Mouse (Mus musculus) CH12.LX (cell line): Measurements from ENCODE around the gene Nol4l. TPM values are rescaled to one million over a fixed set of nuclear protein-coding genes. Genes with fewer than 3 reads are reported as not detected.

ENCODE experiments used
- DNase-seq: peaks from one replicate; pipeline ENCODE4 v3.0.0-alpha.2; 2013; ENCODE audit errors: extremely low read depth
- H3K27ac ChIP-seq: 2 replicates; pipeline ENCODE4 v1.5.1; 2012; ENCODE audit warnings: low read depth, mild to moderate bottlenecking, control low read depth, moderate library complexity; ENCODE audit not compliant: insufficient read depth
- H3K27me3 ChIP-seq: replicated peaks from 2 replicates; pipeline ENCODE3; 2012; ENCODE audit warnings: inconsistent platforms
- H3K36me3 ChIP-seq, 2 experiments: replicated peaks in 1 of 2; 2 replicates each; pipeline versions ENCODE3 to v1.6.1; 2012; ENCODE audit warnings: inconsistent platforms in 1 of 2, low read length in 1 of 2, mild to moderate bottlenecking in 1 of 2, mixed read lengths in 1 of 2, moderate library complexity in 1 of 2; ENCODE audit not compliant: control insufficient read depth in 1 of 2, insufficient read depth in 1 of 2
- H3K4me1 ChIP-seq, 2 experiments: 2 replicates each; pipeline ENCODE4 v1.6.1; 2012; ENCODE audit warnings: inconsistent platforms in 1 of 2, moderate library complexity in 1 of 2; ENCODE audit not compliant: insufficient read depth in 2 of 2, control insufficient read depth in 1 of 2
- H3K4me2 ChIP-seq: 2 replicates; pipeline ENCODE4 v1.6.1; 2012; ENCODE audit warnings: low read depth, mild to moderate bottlenecking, control low read depth; ENCODE audit not compliant: poor library complexity, insufficient read depth, severe bottlenecking
- H3K4me3 ChIP-seq, 3 experiments: fragments of 150-350 bp in 1 of 3; sonication (generic) in 1 of 3; replicated peaks in 1 of 3; 2 replicates each; pipeline versions ENCODE3 to v1.5.1; 2011 to 2012; ENCODE audit warnings: low read depth in 2 of 3, low read length in 2 of 3, mild to moderate bottlenecking in 2 of 3, moderate library complexity in 2 of 3, control low read depth in 1 of 3, improper control_type of control experiment in 1 of 3, inconsistent platforms in 1 of 3, mixed read lengths in 1 of 3; ENCODE audit not compliant: poor library complexity in 1 of 3
- H3K79me2 ChIP-seq: replicated peaks from 2 replicates; pipeline ENCODE4 v1.6.1; 2012; ENCODE audit warnings: mild to moderate bottlenecking, moderate library complexity; ENCODE audit not compliant: control insufficient read depth, poor library complexity, insufficient read depth, severe bottlenecking; ENCODE audit errors: extremely low read depth
- H3K9ac ChIP-seq: 2 replicates; pipeline ENCODE4 v1.6.1; 2012; ENCODE audit warnings: low read depth, mild to moderate bottlenecking, control low read depth, moderate library complexity; ENCODE audit not compliant: insufficient read depth
- H3K9me3 ChIP-seq: replicated peaks from 2 replicates; pipeline ENCODE3; 2012; ENCODE audit warnings: low read length, inconsistent platforms, mixed read lengths
- BHLHE40 ChIP-seq: IDR thresholded peaks from 2 replicates; pipeline ENCODE4 v1.6.1; 2011; ENCODE audit warnings: mild to moderate bottlenecking, low read depth, low read length, improper control_type of control experiment
- ELF1 ChIP-seq: IDR thresholded peaks from 2 replicates; pipeline ENCODE4 v1.6.1; 2014; ENCODE audit warnings: low read depth, mild to moderate bottlenecking, inconsistent platforms, low read length, improper control_type of control experiment
- EP300 ChIP-seq: IDR thresholded peaks from 2 replicates; pipeline ENCODE4 v1.6.1; 2011; ENCODE audit warnings: low read length, improper control_type of control experiment
- GABPA ChIP-seq: IDR thresholded peaks from 2 replicates; pipeline ENCODE4 v1.6.1; 2012; ENCODE audit warnings: low read depth, low read length, improper control_type of control experiment, inconsistent platforms; ENCODE audit not compliant: insufficient replicate concordance
- HCFC1 ChIP-seq: IDR thresholded peaks from 2 replicates; pipeline ENCODE4 v1.6.1; 2012; ENCODE audit warnings: low read depth, mild to moderate bottlenecking, inconsistent platforms, low read length, improper control_type of control experiment
- JUND ChIP-seq: conservative IDR thresholded peaks from 2 replicates; pipeline ENCODE4 v1.6.1; 2011; ENCODE audit warnings: low read depth, low read length, improper control_type of control experiment
- KAT2A ChIP-seq: IDR thresholded peaks from 2 replicates; pipeline ENCODE4 v1.6.1; 2012; ENCODE audit warnings: low read length, improper control_type of control experiment, inconsistent platforms; ENCODE audit not compliant: insufficient replicate concordance
- MAZ ChIP-seq: IDR thresholded peaks from 2 replicates; pipeline ENCODE4 v1.6.1; 2012; ENCODE audit warnings: low read depth, mild to moderate bottlenecking, inconsistent platforms, low read length, improper control_type of control experiment, moderate library complexity
- MYC ChIP-seq: IDR thresholded peaks from 2 replicates; pipeline ENCODE4 v1.6.1; 2011; ENCODE audit warnings: low read depth, mild to moderate bottlenecking, improper control_type of control experiment, low read length
- USF1 ChIP-seq: IDR thresholded peaks from 2 replicates; pipeline ENCODE4 v1.6.1; 2014; ENCODE audit warnings: low read depth, mild to moderate bottlenecking, inconsistent platforms, low read length, improper control_type of control experiment
- USF2 ChIP-seq: conservative IDR thresholded peaks from 2 replicates; pipeline ENCODE4 v1.6.1; 2011; ENCODE audit warnings: low read depth, low read length, improper control_type of control experiment
- ZNF384 ChIP-seq: IDR thresholded peaks from 2 replicates; pipeline ENCODE4 v1.6.1; 2012; ENCODE audit warnings: low read depth, low read length, improper control_type of control experiment, inconsistent platforms
- dilution Hi-C: fragments of 300-500 bp; cut with MboI; formaldehyde crosslinking; loops from 2 replicates; pipeline ENCODE4 v1.14.3; 2020; ENCODE audit warnings: low sequenced_read_pairs; ENCODE audit not compliant: extremely low pct_unique_long_range_greater_than_20kb, extremely low pct_ligation_motif_present
- in situ Hi-C: fragments of 300-500 bp; cut with MboI; formaldehyde crosslinking; loops from 3 replicates; pipeline ENCODE4 v1.14.3; 2019; ENCODE audit warnings: low sequenced_read_pairs, low pct_ligation_motif_present, low pct_unique_long_range_greater_than_20kb, mixed read lengths
- polyA plus RNA-seq: library from polyadenylated mRNA; unstranded; fragments of >175 nt; gene quantifications from 2 replicates; pipeline ENCODE4 v1.2.1, GENCODE M21; 2012; ENCODE audit warnings: low read depth; ENCODE audit not compliant: insufficient read length
- total RNA-seq, 2 experiments: library from RNA; depleted of rRNA; stranded (reverse); fragments of 300-350 nt in 1 of 2; fragments of >200 nt in 1 of 2; gene quantifications; 2 replicates each; pipeline ENCODE4 v1.2.3; 2012 to 2014

Gene Nol4l
- total and polyA plus RNA-seq, 3 experiments: 1.3 to 3.7 (median 3.5) TPM

DNA sequence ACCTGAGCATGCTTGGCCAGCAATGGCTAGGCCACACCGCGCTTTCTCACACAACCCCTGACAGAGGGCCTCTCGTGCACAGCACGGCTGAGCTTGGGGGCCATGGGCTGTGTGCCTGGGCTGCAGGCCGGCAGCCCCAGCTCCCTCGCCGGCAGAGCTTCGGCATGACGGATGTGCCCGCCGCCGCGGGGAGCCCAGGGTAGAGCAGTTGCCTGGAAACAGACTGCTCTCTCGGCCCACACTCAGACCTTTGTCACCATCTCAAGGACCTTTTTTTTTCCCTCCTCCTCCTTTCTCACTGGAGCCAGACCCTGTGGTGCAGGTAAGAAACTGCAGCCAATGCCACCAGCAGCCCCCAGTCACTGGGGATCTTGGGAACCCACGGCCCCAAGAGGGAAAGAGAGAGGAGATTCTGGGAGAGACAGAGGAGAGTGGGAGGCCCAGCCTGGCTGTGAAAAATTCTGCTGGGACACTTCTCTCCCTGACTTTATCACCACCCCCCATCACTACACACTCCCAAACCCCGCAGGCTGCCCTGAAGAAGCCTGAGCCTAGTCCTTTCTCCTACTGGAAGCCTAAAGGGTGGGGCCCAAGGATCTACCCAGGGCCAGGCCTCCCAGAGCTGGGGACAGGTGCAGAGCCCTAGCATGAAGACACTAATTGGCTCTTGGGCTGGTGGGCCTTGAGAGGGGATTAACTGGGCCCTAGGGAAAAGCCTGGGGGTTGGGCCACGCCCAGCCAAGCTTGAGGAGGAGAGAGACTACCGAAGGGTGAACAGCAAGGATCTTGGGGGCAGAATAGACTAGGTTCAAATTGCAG, 20.4 kb downstream of the Nol4l start:
- H3K27me3 ChIP-seq: no peaks in the 10 kb centered on the region
- H3K4me1 ChIP-seq: peaks cover 36 to 53% of the 10 kb centered on the region in 2 experiments
- no peak for DNase-seq
- in situ Hi-C loops: loop anchor here (5.0 kb wide), 1 partner anchor 68 kb away; no protein-coding TSS in a partner anchor
- no peaks in the 10 kb centered on the region for H3K79me2 ChIP-seq
- H3K36me3 ChIP-seq: no peaks in the 10 kb centered on the region
- no peak overlapping the region for H3K9ac ChIP-seq
- H3K4me3 ChIP-seq: no peak overlapping the region
- TF ChIP-seq GABPA (no peak), KAT2A (no peak), USF1 (no peak), EP300 (no peak), MYC (no peak), USF2 (no peak)
- TF ChIP-seq, all 38 proteins: peak for 0
- Histone ChIP-seq H3K9me3 (no peaks in the 10 kb centered on the region), H3K4me2 (no peak overlapping the region), H3K27ac (no peak overlapping the region)
- dilution Hi-C loops: no loop called here

GRCm38 (mm10) chr2:153508405-153508804, 21.4 kb downstream of the Nol4l start:
- no peak overlapping the region for H3K4me3 ChIP-seq
- no peaks in the 10 kb centered on the region for H3K36me3 ChIP-seq
- no peaks in the 10 kb centered on the region for H3K27me3 ChIP-seq
- TF ChIP-seq ZNF384 (no peak), ELF1 (no peak)
- TF ChIP-seq, all 38 proteins: peak for 0
- Histone ChIP-seq H3K4me2 (no peak overlapping the region), H3K27ac (no peak overlapping the region), H3K9me3 (no peaks in the 10 kb centered on the region), H3K9ac (no peak overlapping the region), H3K4me1 (peaks cover 36 to 54% of the 10 kb centered on the region in 2 experiments), H3K79me2 (no peaks in the 10 kb centered on the region)
- DNase-seq: no peak
- in situ Hi-C loops: no loop called here
- dilution Hi-C loops: no loop called here

GRCm38 (mm10) chr2:153507969-153508368, 21.8 kb downstream of the Nol4l start:
- TF ChIP-seq BHLHE40: no peak
- no peak for TF ChIP-seq JUND
- no peak for TF ChIP-seq MAZ
- no peak for TF ChIP-seq HCFC1
- Histone ChIP-seq H3K36me3 (no peaks in the 10 kb centered on the region), H3K4me3 (no peak overlapping the region), H3K4me2 (no peak overlapping the region), H3K9me3 (no peaks in the 10 kb centered on the region), H3K79me2 (no peaks in the 10 kb centered on the region), H3K4me1 (peaks cover 36 to 54% of the 10 kb centered on the region in 2 experiments), H3K27me3 (no peaks in the 10 kb centered on the region), H3K9ac (no peak overlapping the region), H3K27ac (no peak overlapping the region)
- in situ Hi-C loops (no loop called here), dilution Hi-C loops (no loop called here)
- no peak for DNase-seq
